Mouse (Mus musculus): ENCODE results near the gene Tlr13.
A peak's percentile ranks its signal among the peaks of the same experiment; 100 is the strongest.

Gene Tlr13

GRCm38 (mm10) chrX:106142936-106143335 lies at the start of gene Tlr13:
Gene Tlr13, plus strand, starts transcription at chrX:106143204.
- peak; percentile 74 for DNase-seq (ENCODE audit: low read depth)

GRCm38 (mm10) chrX:106105464-106105863 lies 37.5 kb upstream of the Tlr13 start:
- DNase-seq (ENCODE audit: low read depth): peak; percentile 46

GRCm38 (mm10) chrX:106113881-106114280 lies 29.1 kb upstream of the Tlr13 start:
- no peak for DNase-seq (ENCODE audit: low read depth)

DNA sequence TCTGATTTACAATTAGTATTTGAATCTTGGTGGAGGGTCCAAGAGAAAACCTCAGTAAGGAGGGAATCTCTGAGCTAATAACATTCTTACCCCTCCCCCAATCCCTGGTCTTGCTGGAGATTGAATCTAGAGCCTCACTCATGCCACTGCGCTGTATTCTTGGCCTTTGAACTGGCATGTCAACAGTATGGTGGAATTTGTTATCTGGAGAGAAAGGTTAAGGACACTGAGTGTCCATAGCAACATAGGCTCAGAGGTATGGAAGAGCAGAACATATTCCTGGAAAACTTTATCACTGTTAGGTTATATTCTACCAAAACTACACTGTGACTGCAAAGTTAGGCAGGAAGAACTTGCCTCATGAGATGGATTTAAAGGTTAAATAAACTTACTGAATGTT lies 28.3 kb upstream of the Tlr13 start:
- DNase-seq (ENCODE audit: low read depth): no peak

GRCm38 (mm10) chrX:106122823-106123222 lies 20.2 kb upstream of the Tlr13 start:
- DNase-seq (ENCODE audit: low read depth): no peak

DNA sequence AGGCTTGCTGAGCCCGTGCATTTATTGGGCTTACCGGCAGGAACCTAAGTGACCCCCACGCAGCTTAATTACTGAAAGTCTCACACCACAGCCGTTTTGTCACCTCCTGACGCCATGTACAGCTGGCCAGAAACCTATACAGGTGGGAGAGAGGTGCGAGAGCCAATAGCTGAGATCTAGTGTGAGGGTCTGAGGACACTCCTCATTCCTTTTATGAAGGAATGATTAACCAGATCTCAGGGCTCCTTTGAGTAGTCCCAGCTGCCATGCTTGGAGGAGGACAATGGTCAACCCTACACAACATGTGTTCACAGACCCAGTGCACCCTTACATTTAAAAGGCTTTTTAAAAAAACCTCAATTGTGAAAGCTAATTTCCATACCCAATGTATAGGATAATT lies 14.7 kb upstream of the Tlr13 start:
- DNase-seq (ENCODE audit: low read depth): no peak

- DNase-seq (ENCODE audit: low read depth): no peak
Observed at GRCm38 (mm10) chrX:106129877-106130276, 13.1 kb upstream of the Tlr13 start.

GRCm38 (mm10) chrX:106134916-106135315 lies 8.1 kb upstream of the Tlr13 start:
- DNase-seq (ENCODE audit: low read depth): peak; percentile 43

- no peak for DNase-seq (ENCODE audit: low read depth)
Observed at GRCm38 (mm10) chrX:106135484-106135883, 7.5 kb upstream of the Tlr13 start.

GRCm38 (mm10) chrX:106135916-106136575 lies 7.0 kb upstream of the Tlr13 start:
- DNase-seq (ENCODE audit: low read depth): peak; percentile 85

DNA sequence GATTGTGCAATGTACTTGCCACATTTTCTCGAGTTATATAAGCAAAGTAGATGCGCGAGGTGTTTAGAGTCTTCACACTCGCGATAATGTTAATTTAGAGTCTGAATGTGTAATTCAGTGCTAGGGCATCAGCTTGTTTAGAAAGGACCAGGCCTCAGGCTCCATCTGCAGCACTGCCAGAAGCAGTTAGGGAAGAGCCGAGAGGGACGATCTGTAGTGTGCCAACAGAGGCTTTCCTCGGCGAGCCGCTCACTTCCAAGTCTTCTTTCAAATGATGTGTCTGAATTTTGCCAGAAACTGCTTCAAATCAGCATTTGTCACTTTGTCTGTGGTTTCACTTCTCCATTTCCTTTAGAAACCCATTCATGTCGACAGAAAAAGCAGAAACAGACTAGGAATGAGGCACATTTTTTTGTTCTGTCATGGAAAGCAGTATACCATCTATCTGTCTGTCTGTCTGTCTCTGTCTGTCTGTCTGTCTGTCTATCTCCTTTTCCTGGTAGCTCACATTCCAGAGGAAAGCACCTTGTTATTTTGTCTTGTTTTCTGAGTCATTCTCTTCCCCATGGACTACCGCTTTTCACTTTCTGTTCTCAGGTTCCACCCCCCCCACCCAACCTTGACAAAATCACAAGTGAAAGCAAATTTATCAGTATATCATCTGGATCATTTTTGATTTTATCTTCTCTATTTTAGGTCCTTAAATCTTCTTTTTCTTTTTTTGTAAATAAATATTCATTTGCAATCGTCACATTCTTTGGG lies 3.5 kb upstream of the Tlr13 start:
- DNase-seq (ENCODE audit: low read depth): peak; percentile 43

DNA sequence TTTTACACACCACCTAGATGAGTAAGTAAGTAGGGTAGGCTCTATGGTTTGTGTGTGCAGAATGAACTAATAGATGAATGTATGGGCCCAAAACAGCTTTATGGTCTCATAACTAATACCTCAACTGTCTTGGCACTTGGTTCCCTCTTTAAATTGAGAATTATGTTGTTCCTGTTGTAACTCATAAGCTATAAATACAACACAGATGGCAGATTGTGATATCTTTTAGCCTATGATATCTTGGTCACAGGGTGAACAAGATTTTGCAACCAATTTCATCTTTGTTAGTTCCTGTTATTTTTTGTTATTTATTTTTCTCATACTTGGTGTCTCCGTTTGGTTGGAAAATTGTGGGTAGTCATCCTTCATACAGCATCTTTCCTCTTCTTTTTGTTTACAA lies 5.2 kb downstream of the Tlr13 start:
- peak; percentile 34 for DNase-seq (ENCODE audit: low read depth)

- DNase-seq (ENCODE audit: low read depth): peak; percentile 56
Observed at GRCm38 (mm10) chrX:106149460-106149859, 6.5 kb downstream of the Tlr13 start.

DNA sequence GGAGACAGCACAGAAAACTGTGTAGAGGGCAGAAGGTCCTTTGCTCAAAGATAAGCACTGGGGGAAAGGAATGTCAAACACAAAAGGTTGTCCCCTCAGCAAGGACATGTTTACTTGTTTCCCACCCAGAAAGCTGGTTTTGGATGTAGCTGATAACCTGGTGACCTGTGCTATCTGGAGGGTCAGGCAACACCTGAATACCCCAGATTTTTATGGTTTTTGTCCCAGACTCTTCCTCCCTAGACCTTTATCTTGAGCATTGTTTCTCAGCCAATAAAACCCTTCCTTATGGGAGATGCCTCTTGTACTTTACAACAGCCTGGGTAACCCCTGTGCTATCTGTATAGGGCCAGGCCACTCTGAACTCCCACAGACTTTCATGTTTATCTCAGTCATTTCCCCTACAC lies 11.2 kb downstream of the Tlr13 start:
- DNase-seq (ENCODE audit: low read depth): no peak

GRCm38 (mm10) chrX:106155892-106156291 lies 12.9 kb downstream of the Tlr13 start:
- peak; percentile 64 for DNase-seq (ENCODE audit: low read depth)

GRCm38 (mm10) chrX:106163995-106164394 lies 21.0 kb downstream of the Tlr13 start:
- peak; percentile 70 for DNase-seq (ENCODE audit: low read depth)

GRCm38 (mm10) chrX:106164555-106164954 lies 21.6 kb downstream of the Tlr13 start:
- DNase-seq (ENCODE audit: low read depth): no peak

DNA sequence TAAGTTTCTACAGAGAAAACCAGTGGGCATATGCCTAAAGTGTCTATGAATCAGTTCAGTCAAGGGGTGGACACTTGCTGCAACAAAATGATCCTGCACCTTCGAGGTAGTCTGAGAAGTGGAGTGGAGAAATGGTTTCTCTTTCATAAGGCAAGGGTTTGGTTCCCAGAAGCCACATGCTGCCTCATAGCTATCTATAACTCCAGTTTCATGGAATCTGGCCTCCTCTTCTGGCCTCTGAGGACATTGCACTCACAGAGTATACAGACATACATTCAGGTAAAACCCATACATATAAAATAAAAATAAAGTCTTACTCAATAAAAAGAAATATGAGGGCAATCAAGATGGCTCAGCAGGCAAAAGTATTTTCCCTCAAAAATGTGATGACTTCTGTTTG lies 22.1 kb downstream of the Tlr13 start:
- peak; percentile 78 for DNase-seq (ENCODE audit: low read depth)

GRCm38 (mm10) chrX:106171106-106171852 lies 28.3 kb downstream of the Tlr13 start:
- peak; percentile 90 for DNase-seq (ENCODE audit: low read depth)

- DNase-seq (ENCODE audit: low read depth): no peak
Observed at GRCm38 (mm10) chrX:106171853-106172154, 28.8 kb downstream of the Tlr13 start.

- DNase-seq (ENCODE audit: low read depth): no peak
Observed at GRCm38 (mm10) chrX:106176331-106176730, 33.3 kb downstream of the Tlr13 start.

- no peak for DNase-seq (ENCODE audit: low read depth)
Observed at GRCm38 (mm10) chrX:106184279-106184678, 41.3 kb downstream of the Tlr13 start.

DNA sequence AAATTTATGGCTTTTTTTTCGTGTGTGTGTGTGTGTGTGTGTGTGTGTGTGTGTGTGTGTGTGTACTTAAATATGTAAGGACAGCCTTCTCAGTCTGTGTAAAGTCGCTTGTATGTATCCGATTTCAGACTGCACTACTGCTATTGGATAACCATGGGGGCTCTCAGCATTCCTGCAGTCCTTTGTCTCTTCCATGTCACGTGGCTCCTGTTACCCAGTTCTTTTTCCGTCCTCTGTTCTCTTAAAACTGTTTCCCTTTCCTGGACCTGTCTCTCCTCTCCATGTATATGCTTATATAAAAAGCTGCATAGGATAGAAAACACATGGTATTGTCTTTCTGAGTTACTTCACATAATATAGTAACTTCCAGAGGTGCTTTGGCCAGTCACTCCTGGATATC lies 42.7 kb downstream of the Tlr13 start:
- no peak for DNase-seq (ENCODE audit: low read depth)

Data from 416B (cell line).